Mouse (Mus musculus) cerebellum, postnatal 10 days (tissue): Measurements from ENCODE around the gene Gm28102.
"Not testable (repeated sequence)": the region's sequence is repeated elsewhere in the genome, so short reads cannot be mapped to it uniquely, and the experiment has no call there.

Experiments
- DNase-seq, 2 experiments: peaks; one replicate each; pipeline ENCODE4 v3.0.0; 2021; ENCODE audit warnings: mixed read lengths in 2 of 2

The Gm28102 gene

DNA sequence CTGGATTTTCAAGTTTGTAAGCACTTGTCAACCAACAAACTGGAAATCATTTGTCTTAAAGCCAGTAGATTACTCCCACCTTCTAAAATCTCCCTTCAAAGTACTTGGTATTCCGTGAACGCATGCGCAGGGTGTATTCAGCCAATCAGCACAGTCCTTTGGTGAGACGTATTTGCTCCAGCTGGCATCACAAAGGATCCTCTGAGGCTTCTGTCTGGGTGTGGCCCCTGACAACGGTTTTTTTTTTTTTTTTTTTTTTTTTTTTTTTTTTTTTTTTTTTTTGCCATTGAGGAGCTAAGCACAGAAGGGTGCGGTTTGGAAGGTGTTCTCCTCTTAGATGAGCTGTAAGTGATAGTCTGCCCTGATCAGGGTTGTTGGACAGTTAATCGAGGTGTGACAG, at the start of gene Gm28102:
Gene Gm28102 (plus strand): TSS at position 301 of the 400 bp plus-strand sequence.
- not testable (repeated sequence) for DNase-seq
